Mouse (Mus musculus) cerebral cortex, adult 2 months (tissue): ENCODE data around the gene Rasgef1b.

Experiments used
- WGBS: fragments of 180-500 bp; shearing (Covaris S2); methylation state at CpG from one replicate; pipeline ENCODE4 v1.1.7; 2018; 5-methylcytosine and 5-hydroxymethylcytosine counted together

Gene Rasgef1b

DNA sequence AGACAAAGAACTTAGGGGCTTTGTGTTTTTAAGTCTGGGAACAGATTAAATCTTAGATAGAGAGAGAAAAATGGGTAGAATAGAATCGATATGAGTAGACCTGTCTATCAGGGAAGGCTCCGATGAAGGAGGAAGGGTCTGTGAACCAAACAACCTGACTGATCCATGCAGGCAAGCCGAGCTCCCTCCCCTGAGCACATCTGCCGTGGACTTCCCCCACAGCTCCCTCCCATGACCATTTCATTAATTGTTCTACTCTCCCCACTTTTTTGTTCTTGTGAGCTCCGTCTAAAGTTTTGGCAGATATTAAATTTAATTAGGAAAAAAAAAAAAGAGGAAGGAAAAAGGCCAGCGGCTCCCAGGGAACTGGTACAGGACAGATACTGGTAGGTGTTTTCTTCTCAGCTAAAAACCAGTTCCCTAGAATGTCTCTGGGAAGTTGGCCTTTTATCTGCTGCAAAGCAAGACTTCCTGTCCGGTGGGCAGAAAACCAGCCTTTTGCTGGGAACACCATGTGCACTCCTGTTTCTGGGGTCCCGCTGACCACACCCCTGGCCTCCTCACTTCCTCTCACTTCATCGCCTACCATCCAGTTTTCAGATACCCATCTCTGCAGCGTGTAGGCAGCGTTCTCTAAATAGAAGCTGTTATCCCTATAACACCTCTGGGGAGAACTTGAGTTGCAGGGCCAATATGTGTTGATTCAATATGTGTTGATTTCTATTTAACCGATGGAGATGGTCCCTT lies 437.6 kb downstream of the Rasgef1b start:
- WGBS, result 56% methylated on average over 12 of the region's 12 CpGs

DNA sequence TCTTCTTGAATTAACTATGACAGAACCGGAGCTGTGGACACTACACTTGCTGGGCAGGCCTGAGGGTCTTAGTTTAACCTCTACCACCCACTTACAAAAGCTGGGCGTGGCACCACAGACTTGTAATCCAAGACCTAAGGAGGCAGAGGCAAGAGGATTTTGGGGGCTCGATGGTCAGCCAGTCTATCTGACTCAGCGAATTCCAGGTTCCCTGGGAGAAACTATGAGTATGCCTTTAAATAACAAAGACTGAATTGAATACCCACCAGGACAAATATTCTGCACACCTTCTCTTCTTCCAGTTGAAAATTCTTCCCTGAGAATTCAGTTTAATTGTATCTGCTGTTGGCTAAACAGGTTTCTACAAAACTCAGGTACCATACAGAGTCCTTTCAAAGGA lies 440.6 kb downstream of the Rasgef1b start:
- 78% methylated on average over 4 of the region's 4 CpGs for WGBS

DNA sequence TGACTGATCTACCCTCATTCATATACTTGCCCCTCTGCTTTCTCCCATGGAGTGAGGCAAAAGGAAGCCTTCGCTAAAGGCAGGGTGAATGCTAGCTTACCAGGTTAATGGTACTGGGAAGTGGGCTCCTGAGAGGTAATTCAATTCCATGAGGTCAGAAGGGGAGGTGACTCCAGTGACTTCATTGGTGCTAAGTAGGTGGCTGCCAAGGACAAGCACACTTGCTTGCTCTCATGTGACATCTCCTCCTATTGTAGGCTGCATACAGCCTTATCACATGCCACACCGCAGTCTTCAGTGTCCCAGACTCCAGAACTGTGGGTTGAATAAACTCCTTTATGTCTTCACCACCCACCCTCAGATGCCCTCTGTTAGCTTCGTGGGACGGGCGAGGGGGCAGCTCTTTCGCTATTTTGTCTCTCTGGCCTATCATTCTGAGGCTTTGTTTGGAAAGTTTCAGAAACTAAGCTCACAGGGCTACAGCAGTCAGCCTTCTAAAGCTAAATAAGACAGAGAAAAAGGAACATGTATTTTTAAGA lies 441.1 kb downstream of the Rasgef1b start:
- WGBS, result 67% methylated on average over 6 of the region's 6 CpGs

DNA sequence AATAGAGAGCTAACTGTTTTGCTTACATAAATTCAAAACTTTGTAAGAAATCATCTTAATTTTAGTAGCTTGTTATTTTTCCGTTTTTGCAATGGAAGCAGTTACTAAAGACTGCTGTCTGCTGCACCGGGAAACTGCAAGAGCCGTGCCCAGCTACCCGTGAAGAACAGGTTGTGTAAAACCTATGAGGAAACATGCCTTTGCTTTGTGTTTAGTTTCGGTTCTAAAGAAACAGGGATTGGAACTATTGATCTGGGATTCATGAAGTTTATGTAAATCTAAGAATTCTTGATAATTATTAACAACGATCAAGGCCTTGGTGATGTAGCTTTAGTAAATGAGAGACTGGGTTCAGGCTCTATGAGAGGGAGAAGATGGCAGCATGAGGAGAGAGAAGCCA lies 442.3 kb downstream of the Rasgef1b start:
- 60% methylated on average over 6 of the region's 6 CpGs for WGBS

DNA sequence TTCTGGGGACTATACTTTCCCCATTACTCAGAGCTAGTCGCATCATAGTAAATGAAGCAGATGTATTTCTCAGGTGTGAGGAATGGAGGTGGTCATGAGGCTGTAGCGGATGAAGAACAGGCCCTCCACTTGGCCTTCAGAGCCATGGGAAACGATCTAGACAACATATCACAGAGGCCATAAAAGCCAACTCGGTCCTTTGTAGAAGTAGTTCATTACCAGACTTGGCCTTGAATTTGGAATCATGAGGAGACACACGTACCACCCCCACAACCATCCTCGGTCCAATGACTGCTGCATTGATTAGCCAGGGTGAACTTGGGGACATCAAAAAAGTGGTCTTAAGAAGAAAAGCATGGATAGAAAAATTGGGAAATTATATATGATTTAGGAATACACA lies 442.8 kb downstream of the Rasgef1b start:
- 83% methylated on average over 6 of the region's 6 CpGs for whole genome bisulfite sequencing

DNA sequence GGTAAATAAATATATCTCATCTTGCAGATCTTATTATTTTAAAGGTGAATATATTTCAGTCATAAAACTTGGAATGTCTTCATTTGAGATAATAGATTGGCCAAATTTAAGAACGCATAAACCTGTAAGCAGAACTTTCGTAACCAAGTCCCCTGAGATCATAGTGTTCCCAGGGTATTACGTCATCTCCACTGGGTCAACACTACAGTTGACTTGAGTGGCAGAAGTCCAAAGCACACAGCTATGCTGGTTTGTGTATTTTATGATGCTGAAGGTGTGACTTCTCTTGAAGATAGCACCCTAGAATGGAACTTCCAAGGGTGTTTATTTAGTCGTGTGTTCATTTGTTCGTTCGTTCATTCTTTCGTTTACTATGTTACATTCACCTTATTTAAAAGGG lies 444.5 kb downstream of the Rasgef1b start:
- WGBS, result 94% methylated on average over 7 of the region's 7 CpGs

GRCm38 (mm10) chr5:99283636-99284035 lies 445.2 kb downstream of the Rasgef1b start:
- 75% methylated on average over 3 of the region's 3 CpGs for WGBS

GRCm38 (mm10) chr5:99280536-99280935 lies 448.3 kb downstream of the Rasgef1b start:
- 82% methylated on average over 5 of the region's 5 CpGs for WGBS

DNA sequence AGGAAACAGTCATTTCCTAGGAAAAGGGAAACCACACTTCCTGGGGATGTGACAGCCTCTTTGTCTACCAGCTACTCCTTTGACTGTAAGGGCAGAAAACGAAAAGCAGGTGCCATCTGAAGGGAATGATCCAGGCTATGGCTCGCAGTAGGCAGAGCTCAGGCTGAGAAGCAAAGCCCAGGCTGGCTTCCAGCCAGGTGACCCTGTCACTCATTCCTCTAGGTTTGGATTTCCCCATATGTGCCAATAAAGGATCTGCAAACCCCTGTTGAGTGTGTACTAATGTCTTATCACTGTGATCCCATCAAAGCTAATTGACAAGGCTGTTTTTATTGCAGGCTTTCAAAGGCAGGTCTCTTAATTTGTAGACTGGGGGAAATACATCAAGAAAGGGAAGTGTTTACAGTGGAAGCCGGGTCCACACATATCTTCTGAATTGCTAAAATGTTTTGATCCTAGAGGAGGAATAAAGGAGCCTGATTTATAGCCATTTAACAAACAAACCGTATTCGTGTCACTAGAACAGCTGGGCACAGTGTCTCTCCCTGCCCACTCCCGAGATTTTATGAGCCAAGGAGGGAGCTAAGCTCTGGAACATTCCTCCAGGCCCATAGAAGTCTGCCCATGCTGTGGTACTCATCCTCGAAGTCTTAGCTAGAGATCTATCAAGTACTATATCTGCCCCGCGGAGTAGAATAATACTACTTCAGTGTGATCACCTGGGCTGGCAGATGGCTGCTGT lies 449.7 kb downstream of the Rasgef1b start:
- WGBS, result 58% methylated on average over 9 of the region's 9 CpGs

DNA sequence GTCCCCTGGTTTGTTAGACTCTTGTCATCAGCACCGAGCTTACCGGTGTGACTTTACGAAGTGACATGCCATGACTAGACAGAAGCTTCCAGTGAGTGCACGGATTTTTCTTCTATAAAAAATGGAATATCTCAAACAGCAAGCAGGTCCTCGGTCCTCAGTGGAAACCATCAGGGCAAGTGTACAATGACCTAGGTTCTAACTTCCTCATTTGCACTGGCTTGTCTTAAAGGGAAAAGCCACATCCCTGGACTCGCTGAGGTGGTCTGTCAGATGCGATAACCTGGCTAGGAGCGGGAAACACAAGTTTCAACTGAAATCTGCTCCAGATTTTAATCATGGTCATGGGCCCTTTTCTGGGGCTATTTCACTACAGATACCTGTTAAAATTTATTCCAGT lies 450.5 kb downstream of the Rasgef1b start:
- 89% methylated on average over 8 of the region's 8 CpGs for WGBS

DNA sequence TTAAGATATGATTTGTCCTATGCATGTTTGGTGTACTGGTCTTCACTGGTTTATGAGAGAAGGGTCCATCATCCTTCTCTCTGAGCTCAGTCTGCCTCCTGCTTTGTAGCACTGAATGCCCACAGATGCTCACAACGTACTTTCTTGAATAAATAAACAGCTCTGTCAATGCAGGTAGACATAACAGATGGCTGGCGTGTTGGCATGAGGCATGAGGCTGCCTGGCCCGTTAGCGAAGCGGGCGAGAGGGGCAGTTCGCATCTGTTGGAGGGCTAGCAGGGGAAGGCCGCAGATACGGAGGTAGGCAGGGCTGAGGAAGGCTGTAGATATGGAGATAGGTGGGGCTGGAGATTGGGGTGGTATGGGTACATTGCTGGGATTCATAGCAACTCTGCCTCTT lies 451.3 kb downstream of the Rasgef1b start:
- 94% methylated on average over 9 of the region's 9 CpGs for WGBS

GRCm38 (mm10) chr5:99274119-99274563 lies 454.7 kb downstream of the Rasgef1b start:
- WGBS, result 39% methylated on average over 12 of the region's 12 CpGs

DNA sequence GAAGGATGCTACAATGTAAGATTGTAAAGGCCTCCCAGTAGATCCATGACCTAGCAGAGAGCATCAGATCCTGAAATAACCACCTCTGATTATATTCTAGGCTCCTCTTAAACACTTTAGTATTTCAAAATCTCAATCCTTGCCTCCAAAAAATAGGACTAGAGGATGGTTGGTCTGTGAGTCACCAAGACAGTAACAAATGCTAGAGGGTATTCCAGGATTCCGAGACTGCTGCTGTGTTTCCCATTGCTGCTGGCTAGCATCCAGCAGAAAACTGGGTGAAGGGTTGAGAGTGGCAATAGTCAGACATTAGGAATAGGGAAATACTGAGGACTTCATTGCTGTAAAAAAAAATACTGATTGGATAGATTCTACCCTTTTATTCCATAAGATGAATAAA lies 457.3 kb downstream of the Rasgef1b start:
- WGBS, result 32% methylated on average over 1 of the region's 1 CpGs

GRCm38 (mm10) chr5:99269131-99269530 lies 459.7 kb downstream of the Rasgef1b start:
- 89% methylated on average over 2 of the region's 2 CpGs for WGBS

DNA sequence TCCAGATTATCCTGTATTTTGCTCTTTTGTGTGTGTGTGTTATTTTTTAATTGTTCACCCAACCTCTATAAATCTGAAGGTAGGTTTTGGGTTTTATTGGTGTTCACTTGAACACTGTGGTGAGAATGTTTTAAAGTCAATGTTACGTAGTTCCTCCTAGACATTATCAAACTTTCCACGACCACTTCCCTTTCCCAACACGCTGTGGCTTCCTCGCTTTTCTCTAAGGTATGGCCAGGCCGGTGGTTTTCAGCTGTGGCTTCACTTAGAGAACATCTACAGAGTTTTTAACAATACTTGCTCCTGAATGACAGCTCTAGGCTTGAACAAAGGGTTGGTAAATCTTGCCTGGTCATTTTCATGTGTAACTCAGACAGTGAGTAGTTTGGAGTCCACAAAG lies 461.5 kb downstream of the Rasgef1b start:
- WGBS, result 88% methylated on average over 5 of the region's 5 CpGs

DNA sequence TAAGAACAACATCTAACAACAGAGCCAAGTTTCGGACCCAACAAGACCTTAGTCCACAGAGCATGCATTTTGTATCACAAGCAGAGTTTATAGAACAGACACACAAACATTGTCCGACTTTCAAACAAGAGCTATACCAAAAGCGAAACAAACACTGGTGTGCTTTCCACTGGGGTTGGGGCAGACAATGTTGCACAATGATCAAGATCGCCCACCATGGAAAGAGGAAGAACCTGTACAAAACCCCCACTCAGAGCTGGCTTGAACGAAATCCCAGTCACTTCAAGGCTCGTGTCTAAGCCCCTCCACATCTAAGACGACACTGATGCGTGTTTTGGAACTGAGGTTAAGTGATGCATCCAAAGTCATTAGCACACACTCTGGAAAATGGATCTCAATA lies 462.6 kb downstream of the Rasgef1b start:
- 90% methylated on average over 8 of the region's 8 CpGs for WGBS

DNA sequence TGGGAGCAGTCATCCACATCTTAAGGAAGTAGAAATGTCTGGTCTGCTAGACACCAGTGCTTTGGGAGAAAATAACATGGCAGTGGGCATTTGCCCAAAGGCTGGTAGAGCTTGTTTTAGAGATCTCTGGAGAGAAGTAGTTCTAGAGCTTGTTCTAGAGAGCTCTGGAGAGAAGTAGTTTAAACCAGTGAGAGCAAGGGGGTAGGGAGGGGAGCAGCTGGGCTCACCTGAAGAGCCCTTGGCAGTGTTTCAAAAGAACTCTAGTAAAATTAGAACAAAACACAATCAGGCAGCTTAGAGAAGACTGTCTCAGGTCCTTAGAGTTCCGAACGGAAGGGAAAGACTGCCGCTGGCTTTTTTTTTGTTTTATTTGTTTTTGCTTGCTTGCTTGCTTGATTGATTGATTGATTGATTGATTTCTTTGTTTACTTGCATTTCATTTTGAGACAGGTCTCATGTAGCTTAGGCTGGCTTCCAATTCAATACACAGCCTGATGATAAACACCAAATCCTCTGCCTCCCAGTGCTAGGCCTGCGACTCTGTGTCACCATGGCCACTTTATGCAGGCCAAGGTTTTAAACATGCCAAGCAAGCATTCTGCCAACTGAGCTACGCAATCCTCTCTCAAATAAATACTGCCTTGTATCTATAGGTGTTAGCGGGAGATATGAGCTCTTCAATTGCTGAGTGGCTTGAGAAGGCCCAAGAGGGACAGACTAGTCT lies 466.5 kb downstream of the Rasgef1b start:
- WGBS, result 83% methylated on average over 6 of the region's 6 CpGs

- WGBS, result 68% methylated on average over 4 of the region's 4 CpGs
Observed at GRCm38 (mm10) chr5:99261121-99261724, 467.6 kb downstream of the Rasgef1b start.

GRCm38 (mm10) chr5:99258003-99258500 lies 470.8 kb downstream of the Rasgef1b start:
- WGBS, result 85% methylated on average over 4 of the region's 4 CpGs

DNA sequence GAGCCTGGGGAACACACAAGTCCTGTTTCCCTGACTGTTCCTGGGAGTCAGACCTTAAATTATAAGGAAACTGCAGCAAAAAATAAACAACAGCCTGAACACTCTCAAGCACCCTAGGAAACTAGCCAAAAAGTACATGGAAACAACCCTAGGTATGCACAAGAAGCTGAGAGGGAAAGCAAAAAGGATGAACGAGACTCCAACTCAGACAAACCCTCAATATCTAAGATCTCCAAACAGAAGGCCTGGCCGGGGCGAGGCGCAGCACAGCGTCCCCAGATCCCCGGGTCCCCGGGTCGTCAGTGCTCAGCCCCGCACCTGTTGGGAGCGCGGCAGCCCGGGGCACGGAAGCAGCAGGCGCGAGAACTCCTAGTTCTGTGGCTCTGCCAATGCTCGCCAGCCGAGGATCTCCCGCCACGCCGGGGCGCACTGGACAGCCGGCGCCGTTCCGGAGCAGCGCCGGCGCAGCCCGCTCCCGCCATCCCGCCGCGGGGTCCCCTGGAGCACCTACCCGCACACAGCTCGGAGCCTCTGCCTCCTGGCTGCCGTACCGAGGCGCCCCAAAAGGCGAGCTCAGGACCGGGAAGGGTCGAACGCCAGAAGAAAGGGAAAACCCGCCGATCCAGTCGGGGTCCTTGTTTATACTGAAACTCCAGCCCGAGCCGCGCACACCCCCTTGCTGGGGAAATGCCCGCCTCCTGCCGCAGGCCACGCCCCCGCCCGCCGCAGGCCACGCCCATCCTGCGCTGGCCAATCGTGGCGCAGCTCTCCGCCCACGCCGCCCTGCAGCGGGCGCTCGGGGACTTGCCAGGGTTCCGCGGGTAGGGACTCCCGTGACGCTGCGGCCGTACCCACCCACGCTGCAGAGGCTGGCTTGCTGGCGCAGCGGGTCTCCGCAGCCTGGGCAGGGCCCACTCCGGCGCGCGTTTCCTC lies 476.4 kb downstream of the Rasgef1b start:
- WGBS, result under 1% methylated on average over 78 of the region's 78 CpGs
